Mouse (Mus musculus) layer of hippocampus, adult 9-10 months (tissue): ENCODE measurements at regions not wholly inside any gene's neighbourhood (a gene's known extent, or its start where the extent isn't known, plus 50 kb on each side); places are given as distances from the start of the nearest gene placed in this dataset.

Source experiments
- DNase-seq: peaks from one replicate; pipeline ENCODE4 v3.0.0; 2022; ENCODE audit warnings: low spot score

DNA sequence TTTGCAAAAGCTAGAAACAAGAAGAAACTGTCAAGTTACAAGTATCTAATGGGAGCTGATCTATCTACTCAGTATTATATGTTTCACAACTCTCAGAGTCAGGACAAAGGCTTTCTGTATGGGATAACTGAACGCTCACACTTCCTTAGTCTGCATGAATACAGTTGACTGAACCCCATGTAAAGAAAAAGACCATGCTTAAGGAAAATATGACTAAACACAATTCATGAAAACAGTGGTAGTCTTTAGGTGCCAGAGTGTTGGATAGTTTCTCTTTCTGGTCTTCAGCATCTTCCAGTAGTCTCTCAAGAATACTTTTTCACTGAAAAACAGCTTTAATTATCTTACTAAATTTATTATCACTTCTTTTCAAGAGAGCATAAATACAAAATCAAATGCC is 78.7 kb upstream of the Klf6 start:
- DNase-seq: no peak

DNA sequence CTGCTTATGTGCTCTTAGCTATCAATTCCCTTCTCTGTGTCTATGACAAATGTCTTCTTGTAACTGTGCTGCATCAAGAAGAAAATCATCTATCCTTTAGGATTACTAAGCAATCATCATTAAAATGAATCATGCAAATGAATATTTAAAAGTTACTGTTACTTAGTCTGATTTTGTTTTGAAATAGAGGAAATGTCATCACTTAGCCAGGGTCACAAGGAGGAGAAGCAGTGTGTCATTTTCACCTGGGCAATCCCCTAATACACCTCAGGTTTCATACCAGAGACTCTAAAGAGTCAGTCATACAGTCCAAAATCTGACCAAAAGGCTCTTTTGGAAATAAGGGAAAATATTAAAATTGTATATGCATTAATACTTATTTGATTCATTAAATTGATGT is 74.2 kb upstream of the Klf6 start:
- DNase-seq: no peak

DNA sequence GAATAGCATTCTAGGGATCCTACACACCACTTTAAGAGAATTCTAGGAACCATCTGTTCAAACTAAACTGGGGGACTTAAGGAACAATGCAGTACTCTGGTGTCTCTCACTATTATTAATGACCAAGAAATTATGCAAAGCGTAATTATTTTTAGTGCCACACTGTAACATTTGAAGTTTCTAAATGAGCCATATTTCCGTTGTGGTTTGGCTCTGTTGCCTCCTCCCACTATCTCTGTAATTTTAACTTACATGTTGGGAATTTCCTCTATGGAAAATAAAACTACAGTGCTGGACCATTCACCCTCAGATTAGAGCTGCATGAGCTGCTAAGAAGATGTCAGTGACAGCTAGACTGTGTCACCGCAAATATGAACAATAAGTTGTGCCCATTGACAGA is 72.0 kb upstream of the Klf6 start:
- no peak for DNase-seq

DNA sequence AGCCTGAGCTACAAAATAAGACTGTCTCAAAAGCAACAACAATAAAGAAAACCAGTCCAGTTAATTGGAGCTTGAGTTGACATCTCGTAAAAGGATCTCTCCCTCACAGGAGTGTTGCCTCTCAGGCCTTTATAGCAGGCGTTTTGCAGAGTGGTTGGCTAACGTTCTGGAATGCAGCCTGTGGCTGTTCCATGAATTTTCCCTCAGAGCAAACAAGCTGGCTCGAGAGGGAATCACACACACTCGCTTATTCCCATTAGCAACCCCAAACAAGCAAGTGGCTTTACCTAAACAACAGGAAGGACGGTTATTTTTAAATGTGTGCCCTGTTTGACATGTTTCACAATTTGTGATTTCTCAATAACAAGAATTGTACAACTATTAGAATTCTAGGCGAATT is 59.2 kb upstream of the Klf6 start:
- DNase-seq: no peak

DNA sequence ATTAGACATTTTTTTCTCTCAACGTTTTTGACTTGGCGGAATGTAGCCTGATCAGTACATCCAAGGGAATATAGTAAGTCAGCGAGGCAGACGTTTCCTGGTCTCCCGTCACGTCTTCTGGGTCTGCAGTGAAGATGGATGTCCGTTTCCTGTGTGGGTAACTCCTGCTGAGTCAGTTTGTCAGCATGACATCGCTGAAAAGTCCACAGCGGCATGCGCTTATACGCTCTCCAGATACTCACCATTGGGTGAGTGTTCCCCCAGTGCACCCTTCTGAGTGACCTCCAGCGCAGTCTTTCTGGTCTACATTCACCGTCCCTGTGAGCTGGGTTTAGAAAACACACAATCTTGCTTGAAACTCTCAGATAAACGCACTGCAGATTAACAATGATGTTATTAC is 58.5 kb upstream of the Klf6 start:
- no peak for DNase-seq

DNA sequence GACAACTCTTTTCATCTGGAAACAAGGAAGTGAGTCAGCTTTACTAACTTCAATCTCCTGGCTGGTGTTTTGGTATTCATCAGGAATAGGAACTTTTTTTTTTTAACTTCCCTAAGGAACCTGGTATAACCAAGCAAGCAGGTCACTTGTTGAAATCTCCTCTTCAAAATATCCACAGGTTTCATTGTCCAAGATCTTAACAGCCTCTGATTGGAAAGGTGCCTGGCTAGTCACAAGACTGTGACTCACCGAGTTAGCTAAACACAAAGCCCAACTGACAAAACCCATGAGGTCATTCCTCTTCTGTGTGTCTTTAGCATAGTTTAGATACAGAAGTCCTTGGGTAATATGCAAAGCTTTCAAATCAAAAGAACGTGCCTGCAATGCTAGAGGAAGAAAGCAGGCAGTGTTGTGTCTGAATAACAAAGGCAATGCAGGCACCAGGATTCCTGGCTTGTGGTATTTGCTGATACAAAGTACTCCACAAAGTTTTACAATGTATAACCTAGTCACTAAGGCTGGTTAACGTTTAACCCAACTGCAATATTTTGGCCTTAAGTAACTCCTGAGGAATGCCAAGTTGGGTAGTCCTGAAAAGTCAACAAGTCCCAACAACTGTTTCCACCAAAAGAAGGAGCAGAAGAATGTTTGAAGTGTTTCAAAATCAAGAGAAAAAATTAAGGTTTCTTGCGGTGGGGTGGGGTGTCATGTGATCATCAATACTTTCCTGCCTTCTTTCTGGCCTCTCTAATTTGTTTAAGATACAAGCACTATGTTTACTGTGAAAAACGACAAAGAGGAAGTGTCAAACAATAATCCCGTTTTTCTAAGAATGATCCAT is 57.5 kb upstream of the Klf6 start:
- DNase-seq: no peak

DNA sequence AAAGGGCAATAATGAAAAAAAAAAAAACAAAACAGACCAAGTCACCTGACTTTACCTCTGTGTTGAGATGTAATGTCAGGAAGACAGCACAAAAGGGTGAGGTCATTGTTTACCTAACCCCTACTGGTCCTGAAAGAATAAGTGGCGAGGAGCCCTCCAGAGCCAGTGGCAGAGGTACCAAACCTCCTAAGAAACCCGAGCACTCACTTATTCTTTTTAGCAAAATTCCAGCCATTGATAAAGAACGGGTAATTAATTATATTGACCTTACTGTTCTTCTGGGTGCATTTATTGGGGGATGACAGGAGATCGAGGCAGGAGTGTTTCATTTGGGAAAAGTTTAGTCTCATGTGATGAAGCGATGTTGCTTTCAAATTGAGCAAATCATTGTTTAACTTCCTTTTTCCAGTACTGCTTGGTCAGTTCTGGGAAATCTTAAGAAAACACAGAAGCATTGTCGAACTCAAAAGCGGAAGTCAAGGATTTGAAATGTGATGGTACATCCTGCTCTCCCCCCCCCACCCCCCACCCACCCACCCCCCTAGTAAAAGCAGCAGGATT is 56.8 kb upstream of the Klf6 start:
- DNase-seq: no peak

DNA sequence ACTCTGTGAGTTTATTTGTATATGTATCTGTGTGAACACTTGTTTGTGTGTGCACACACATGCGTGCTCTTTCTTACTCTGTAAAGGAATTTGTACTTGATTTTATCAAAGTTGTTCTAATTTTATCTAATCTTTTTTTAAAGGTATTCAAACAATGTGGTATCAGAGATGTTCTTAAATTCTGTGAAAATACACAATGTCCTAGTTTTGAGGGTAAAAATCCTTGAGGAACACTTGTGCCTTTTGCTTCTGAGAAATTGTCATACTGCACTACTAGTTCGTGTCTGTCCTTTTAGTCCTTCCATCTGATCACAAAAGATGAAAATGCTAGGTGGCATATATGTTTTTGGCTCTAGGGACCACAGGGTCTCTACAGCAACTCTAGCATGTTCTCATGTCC is 52.9 kb upstream of the Klf6 start:
- no peak for DNase-seq
